Mouse (Mus musculus): ENCODE measurements around the gene Map3k12.

Map3k12 gene

DNA sequence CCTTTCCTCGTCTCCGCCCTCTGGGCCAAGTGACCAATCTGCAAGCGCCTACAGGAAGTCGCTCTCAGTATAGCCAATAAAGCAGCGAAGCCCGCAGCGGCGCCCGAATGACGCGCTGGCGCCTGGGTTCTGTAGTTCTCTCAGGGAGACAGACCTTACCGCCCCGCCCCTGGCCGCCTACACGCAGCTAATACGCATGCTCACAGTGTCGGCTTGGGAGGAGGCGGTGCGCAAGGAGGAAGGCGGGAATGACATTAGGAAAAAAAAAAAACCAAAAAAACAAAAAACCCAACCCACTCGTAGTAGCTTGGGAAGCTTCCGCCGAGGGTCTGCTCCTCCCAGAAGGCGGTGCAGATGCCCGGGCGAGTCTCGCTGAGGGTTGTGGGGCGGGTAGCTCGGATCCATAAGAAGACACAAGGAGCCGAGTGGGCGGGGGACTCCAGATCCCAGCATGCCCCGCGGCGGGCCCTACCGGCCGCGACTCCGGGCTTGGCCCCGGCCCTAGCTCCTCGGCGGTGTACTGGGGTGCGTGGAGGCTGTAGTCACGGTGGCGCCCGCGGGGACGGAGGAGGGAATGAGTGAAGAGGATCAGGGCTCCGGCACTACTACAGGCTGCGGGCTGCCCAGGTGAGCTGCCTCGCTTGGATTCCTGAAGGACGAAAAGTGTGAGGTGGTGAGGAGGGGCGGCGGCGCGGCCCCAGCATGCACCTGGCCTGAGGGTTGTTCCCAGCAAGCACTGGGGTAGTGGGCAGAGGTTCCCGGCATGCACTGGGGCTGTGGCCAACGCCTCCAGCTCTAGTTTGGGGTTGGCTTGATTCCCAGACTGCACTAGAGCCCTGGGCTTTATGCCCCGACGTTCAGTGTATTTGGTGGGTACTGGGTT lies 1.4 kb upstream of the Map3k12 start, which contains the start of gene Tarbp2:
Gene Tarbp2 (plus strand): TSS at position 217 of the 883 bp plus-strand sequence.
- no peaks in the 10 kb centered on the region for H3K27me3 ChIP-seq (ENCODE audit: insufficient read depth, low read length)
- TF ChIP-seq NANOG (IDR thresholded peaks at IDR 0.05; ENCODE audit: borderline replicate concordance, low read length) (no peak), POU5F1 (IDR thresholded peaks at IDR 0.05; ENCODE audit: borderline replicate concordance, low read length) (no peak), CTCF (conservative IDR thresholded peaks at IDR 0.05; ENCODE audit: low read length) (no peak)
- H3K36me3 ChIP-seq (ENCODE audit: insufficient read depth, low read length) = peaks cover 38% of the 10 kb centered on the region
- no peaks in the 10 kb centered on the region for H3K9me3 ChIP-seq (ENCODE audit: low read length)
- H3K4me3 ChIP-seq (replicated peaks; ENCODE audit: low read length) = peak within 1 kb of the TSS; percentile 86
- peaks cover 58% of the 10 kb centered on the region for H3K4me1 ChIP-seq (replicated peaks; ENCODE audit: low read depth, low read length)

GRCm38 (mm10) chr15:102517631-102517975 lies 739 bp upstream of the Map3k12 start:
- TF ChIP-seq POU5F1 (IDR thresholded peaks at IDR 0.05; ENCODE audit: borderline replicate concordance, low read length) (no peak), CTCF (conservative IDR thresholded peaks at IDR 0.05; ENCODE audit: low read length) (no peak), NANOG (IDR thresholded peaks at IDR 0.05; ENCODE audit: borderline replicate concordance, low read length) (no peak)
- Histone ChIP-seq H3K9me3 (ENCODE audit: low read length) (no peaks in the 10 kb centered on the region), H3K4me1 (replicated peaks; ENCODE audit: low read depth, low read length) (peaks cover 62% of the 10 kb centered on the region), H3K36me3 (ENCODE audit: insufficient read depth, low read length) (peaks cover 33% of the 10 kb centered on the region), H3K4me3 (replicated peaks; ENCODE audit: low read length) (peak overlapping the region; percentile 86), H3K27me3 (ENCODE audit: insufficient read depth, low read length) (no peaks in the 10 kb centered on the region)

- H3K9me3 ChIP-seq (ENCODE audit: low read length) = no peaks in the 10 kb centered on the region
- TF ChIP-seq NANOG (IDR thresholded peaks at IDR 0.05; ENCODE audit: borderline replicate concordance, low read length) = no peak
- TF ChIP-seq POU5F1 (IDR thresholded peaks at IDR 0.05; ENCODE audit: borderline replicate concordance, low read length) = no peak
- TF ChIP-seq CTCF (conservative IDR thresholded peaks at IDR 0.05; ENCODE audit: low read length) = no peak
- H3K36me3 ChIP-seq (ENCODE audit: insufficient read depth, low read length) = peaks cover 20% of the 10 kb centered on the region
- no peaks in the 10 kb centered on the region for H3K27me3 ChIP-seq (ENCODE audit: insufficient read depth, low read length)
- peaks cover 62% of the 10 kb centered on the region for H3K4me1 ChIP-seq (replicated peaks; ENCODE audit: low read depth, low read length)
- H3K4me3 ChIP-seq (replicated peaks; ENCODE audit: low read length) = peak overlapping the region; percentile 86
Measured at GRCm38 (mm10) chr15:102516293-102516692, 571 bp downstream of the Map3k12 start.

DNA sequence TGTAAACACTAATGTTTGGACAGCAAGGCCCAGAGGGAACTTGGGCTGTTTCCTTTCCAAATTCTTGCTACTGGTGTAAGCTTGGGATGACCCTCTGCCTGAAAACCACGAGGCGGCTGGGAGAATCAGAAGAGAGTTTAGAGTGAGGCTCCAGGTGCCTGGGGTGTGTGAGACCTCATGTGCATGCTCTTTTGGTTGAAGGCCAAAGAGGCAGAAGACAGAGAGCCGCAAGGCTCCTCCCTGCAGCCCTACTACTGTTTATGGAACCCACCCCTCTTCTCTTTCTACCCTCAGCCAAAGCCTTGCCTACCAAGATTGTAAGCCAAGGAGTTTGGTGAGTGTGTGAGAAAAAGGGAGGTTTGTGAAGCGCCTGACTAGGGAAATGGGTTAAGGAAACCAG lies 1.1 kb downstream of the Map3k12 start:
- peaks cover 62% of the 10 kb centered on the region for H3K4me1 ChIP-seq (replicated peaks; ENCODE audit: low read depth, low read length)
- H3K9me3 ChIP-seq (ENCODE audit: low read length) = no peaks in the 10 kb centered on the region
- no peaks in the 10 kb centered on the region for H3K27me3 ChIP-seq (ENCODE audit: insufficient read depth, low read length)
- no peak for TF ChIP-seq NANOG (IDR thresholded peaks at IDR 0.05; ENCODE audit: borderline replicate concordance, low read length)
- TF ChIP-seq CTCF (conservative IDR thresholded peaks at IDR 0.05; ENCODE audit: low read length) = no peak
- TF ChIP-seq POU5F1 (IDR thresholded peaks at IDR 0.05; ENCODE audit: borderline replicate concordance, low read length) = no peak
- peaks cover 14% of the 10 kb centered on the region for H3K36me3 ChIP-seq (ENCODE audit: insufficient read depth, low read length)
- H3K4me3 ChIP-seq (replicated peaks; ENCODE audit: low read length) = peak overlapping the region; percentile 86

DNA sequence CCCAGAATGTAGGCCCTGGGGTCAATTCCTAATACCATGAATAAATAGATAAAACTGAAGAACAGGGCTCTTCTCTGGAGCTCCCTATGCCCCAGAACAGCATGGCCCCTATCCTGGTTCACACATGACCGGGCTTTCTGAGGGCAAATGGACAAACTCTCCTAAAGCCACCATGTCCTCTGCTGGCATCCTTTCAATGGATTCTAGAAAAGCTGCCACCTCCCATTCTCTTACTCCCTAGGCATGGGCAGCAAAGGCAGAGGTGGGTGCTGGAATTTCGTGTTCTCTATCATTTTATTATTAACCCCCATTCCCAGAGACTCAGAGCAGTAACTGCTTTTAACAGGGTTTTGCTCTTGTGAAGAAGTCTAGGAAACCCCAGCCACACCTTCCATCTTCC lies 1.6 kb downstream of the Map3k12 start:
- TF ChIP-seq CTCF (conservative IDR thresholded peaks at IDR 0.05; ENCODE audit: low read length) = no peak
- no peak for TF ChIP-seq POU5F1 (IDR thresholded peaks at IDR 0.05; ENCODE audit: borderline replicate concordance, low read length)
- TF ChIP-seq NANOG (IDR thresholded peaks at IDR 0.05; ENCODE audit: borderline replicate concordance, low read length) = no peak
- Histone ChIP-seq H3K36me3 (ENCODE audit: insufficient read depth, low read length) (peaks cover 9% of the 10 kb centered on the region), H3K27me3 (ENCODE audit: insufficient read depth, low read length) (no peaks in the 10 kb centered on the region), H3K4me1 (replicated peaks; ENCODE audit: low read depth, low read length) (peaks cover 58% of the 10 kb centered on the region), H3K9me3 (ENCODE audit: low read length) (no peaks in the 10 kb centered on the region), H3K4me3 (replicated peaks; ENCODE audit: low read length) (peak overlapping the region; percentile 86; the same call in 1 of the 2 replicates)

- Histone ChIP-seq H3K4me1 (replicated peaks; ENCODE audit: low read depth, low read length) (peaks cover 64% of the 10 kb centered on the region), H3K9me3 (ENCODE audit: low read length) (no peaks in the 10 kb centered on the region), H3K27me3 (ENCODE audit: insufficient read depth, low read length) (no peaks in the 10 kb centered on the region), H3K4me3 (replicated peaks; ENCODE audit: low read length) (no peak overlapping the region), H3K36me3 (ENCODE audit: insufficient read depth, low read length) (peaks cover 11% of the 10 kb centered on the region)
- no peak for TF ChIP-seq CTCF (conservative IDR thresholded peaks at IDR 0.05; ENCODE audit: low read length)
- no peak for TF ChIP-seq POU5F1 (IDR thresholded peaks at IDR 0.05; ENCODE audit: borderline replicate concordance, low read length)
- TF ChIP-seq NANOG (IDR thresholded peaks at IDR 0.05; ENCODE audit: borderline replicate concordance, low read length) = no peak
Measured at GRCm38 (mm10) chr15:102513004-102513403, 3.9 kb downstream of the Map3k12 start.

GRCm38 (mm10) chr15:102512471-102512870 lies 4.4 kb downstream of the Map3k12 start:
- Histone ChIP-seq H3K27me3 (ENCODE audit: insufficient read depth, low read length) (no peaks in the 10 kb centered on the region), H3K36me3 (ENCODE audit: insufficient read depth, low read length) (peaks cover 15% of the 10 kb centered on the region), H3K4me1 (replicated peaks; ENCODE audit: low read depth, low read length) (peaks cover 67% of the 10 kb centered on the region), H3K4me3 (replicated peaks; ENCODE audit: low read length) (no peak overlapping the region), H3K9me3 (ENCODE audit: low read length) (no peaks in the 10 kb centered on the region)
- TF ChIP-seq NANOG (IDR thresholded peaks at IDR 0.05; ENCODE audit: borderline replicate concordance, low read length) = no peak
- no peak for TF ChIP-seq CTCF (conservative IDR thresholded peaks at IDR 0.05; ENCODE audit: low read length)
- TF ChIP-seq POU5F1 (IDR thresholded peaks at IDR 0.05; ENCODE audit: borderline replicate concordance, low read length) = no peak

DNA sequence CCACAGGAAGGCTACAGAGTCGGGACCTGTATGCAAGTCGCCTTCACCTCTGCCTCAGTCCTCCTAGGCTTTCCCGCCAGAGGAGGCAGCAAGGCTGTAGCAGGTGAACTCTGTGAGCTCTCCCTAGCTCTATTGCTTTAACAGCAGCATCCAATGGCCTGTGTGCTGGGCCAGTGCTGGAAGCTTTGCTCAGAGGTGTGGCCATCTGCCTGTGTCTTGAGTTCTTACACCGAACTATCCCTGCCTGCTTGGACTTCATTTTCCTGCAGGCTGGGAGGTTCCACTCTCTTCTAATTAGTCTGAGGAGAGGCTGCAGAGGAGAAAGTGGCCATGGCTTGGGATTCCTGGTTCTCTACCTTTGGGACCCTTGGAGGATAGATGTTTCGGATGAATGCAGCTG lies 4.9 kb downstream of the Map3k12 start:
- Histone ChIP-seq H3K4me1 (replicated peaks; ENCODE audit: low read depth, low read length) (peaks cover 67% of the 10 kb centered on the region), H3K36me3 (ENCODE audit: insufficient read depth, low read length) (peaks cover 18% of the 10 kb centered on the region), H3K9me3 (ENCODE audit: low read length) (no peaks in the 10 kb centered on the region), H3K27me3 (ENCODE audit: insufficient read depth, low read length) (no peaks in the 10 kb centered on the region), H3K4me3 (replicated peaks; ENCODE audit: low read length) (peak overlapping the region; percentile 32)
- TF ChIP-seq POU5F1 (IDR thresholded peaks at IDR 0.05; ENCODE audit: borderline replicate concordance, low read length) (no peak), CTCF (conservative IDR thresholded peaks at IDR 0.05; ENCODE audit: low read length) (no peak), NANOG (IDR thresholded peaks at IDR 0.05; ENCODE audit: borderline replicate concordance, low read length) (no peak)

All from E14TG2a.4 (cell line).